18 mouse cellular contexts compared by ENCODE assay signal in genomic region chr2:174011399-174011798, GRCm38 (mm10).
A peak's percentile ranks its signal among the peaks of the same experiment; 100 is the strongest.
DNase-seq lines count a peak whose midpoint lies in the region; ATAC-seq and TF ChIP-seq lines count a peak whose summit lies in the region.
"Had no signal": no experiment of that assay in that cellular context is flagged by ENCODE, and none has a peak within 500 bp of the region (broad histone marks: within the 10 kb centered on the region; RNA-seq: fewer than 3 reads in every experiment).

No protein-coding gene starts in this region.

- H3K36me3 ChIP-seq in heart, embryonic 14.5 days (ENCODE audit: control insufficient read depth, insufficient read depth, low read length): no peaks in the 10 kb centered on the region
- H3K36me3 ChIP-seq in heart, adult 2 months (ENCODE audit: control insufficient read depth, insufficient read depth, low read length): no peaks in the 10 kb centered on the region
- H3K36me3 ChIP-seq in lung, embryonic 16.5 days (ENCODE audit: control insufficient read depth, insufficient read depth, low read length): no peaks in the 10 kb centered on the region
- no peaks in the 10 kb centered on the region for H3K36me3 ChIP-seq in embryonic facial prominence, embryonic 15.5 days
- H3K36me3 ChIP-seq in stomach, embryonic 15.5 days: no peaks in the 10 kb centered on the region
- no peaks in the 10 kb centered on the region for H3K36me3 ChIP-seq in thymus, adult 2 months (ENCODE audit: control insufficient read depth, insufficient read depth, low read length)
- H3K36me3 ChIP-seq: liver, embryonic 13.5 days had no signal

- H3K27ac ChIP-seq in heart, embryonic 14.5 days (replicated peaks in 1 of 2; ENCODE audit: control insufficient read depth in 1 of 2, insufficient read depth in 1 of 2, low read depth in 2 of 2, low read length in 2 of 2): no peak overlapping the region
- H3K27ac ChIP-seq in heart, adult 2 months: no peak overlapping the region
- no peak overlapping the region for H3K27ac ChIP-seq in lung, embryonic 16.5 days (ENCODE audit: low read length)
- H3K27ac ChIP-seq in embryonic facial prominence, embryonic 15.5 days (replicated peaks): peak overlapping the region; percentile 60
- peak overlapping the region; percentile 64 for H3K27ac ChIP-seq in stomach, embryonic 15.5 days
- no peak overlapping the region for H3K27ac ChIP-seq in thymus, adult 2 months (ENCODE audit: control insufficient read depth, insufficient read depth, low read length)
- H3K27ac ChIP-seq: liver, embryonic 13.5 days had no signal

- peak overlapping the region; percentile 36 for H3K4me2 ChIP-seq in heart, embryonic 14.5 days (ENCODE audit: low read length)
- no peak overlapping the region for H3K4me2 ChIP-seq in lung, embryonic 16.5 days (ENCODE audit: low read depth, low read length)
- no peak overlapping the region for H3K4me2 ChIP-seq in embryonic facial prominence, embryonic 15.5 days (replicated peaks)
- peak overlapping the region; percentile 10; the same call in 1 of the 2 replicates for H3K4me2 ChIP-seq in stomach, embryonic 15.5 days
- H3K4me2 ChIP-seq: liver, embryonic 13.5 days had no signal

- no peaks in the 10 kb centered on the region for H3K9me3 ChIP-seq in heart, embryonic 14.5 days (ENCODE audit: control insufficient read depth, low read length)
- no peaks in the 10 kb centered on the region for H3K9me3 ChIP-seq in lung, embryonic 16.5 days (ENCODE audit: control insufficient read depth, low read length)
- H3K9me3 ChIP-seq in embryonic facial prominence, embryonic 15.5 days (replicated peaks): no peaks in the 10 kb centered on the region
- H3K9me3 ChIP-seq in stomach, embryonic 15.5 days: no peaks in the 10 kb centered on the region
- H3K9me3 ChIP-seq: liver, embryonic 13.5 days; megakaryocyte, embryonic 14.5 days had no signal

- H3K4me3 ChIP-seq in heart, embryonic 14.5 days (ENCODE audit: control insufficient read depth in 1 of 2, insufficient read depth in 1 of 2, low read depth in 1 of 2, low read length in 2 of 2): no peak overlapping the region
- H3K4me3 ChIP-seq in heart, adult 2 months: no peak overlapping the region
- H3K4me3 ChIP-seq in lung, embryonic 16.5 days (ENCODE audit: low read length): no peak overlapping the region
- no peak overlapping the region for H3K4me3 ChIP-seq in embryonic facial prominence, embryonic 15.5 days (replicated peaks)
- no peak overlapping the region for H3K4me3 ChIP-seq in stomach, embryonic 15.5 days (replicated peaks)
- no peak overlapping the region for H3K4me3 ChIP-seq in thymus, adult 2 months (ENCODE audit: control insufficient read depth, insufficient read depth, low read length)
- H3K4me3 ChIP-seq: liver, embryonic 13.5 days; megakaryocyte, embryonic 14.5 days had no signal

- TF ChIP-seq EP300 in heart, adult 2 months (IDR thresholded peaks at IDR 0.05; ENCODE audit: insufficient read depth, low read depth, low read length): no peak

- WGBS in heart, embryonic 14.5 days: 13% methylated on average over 8 of the region's 8 CpGs
- 29% methylated on average over 8 of the region's 8 CpGs for WGBS in heart, adult 2 months
- 24% methylated on average over 8 of the region's 8 CpGs for WGBS in lung, embryonic 16.5 days
- 22% methylated on average over 8 of the region's 8 CpGs for WGBS in embryonic facial prominence, embryonic 15.5 days
- WGBS in stomach, embryonic 15.5 days: 34% methylated on average over 8 of the region's 8 CpGs
- 67% methylated on average over 8 of the region's 8 CpGs for WGBS in thymus, adult 2 months

- DNase-seq in heart, adult 2 months: no peak
- DNase-seq in lung, postnatal 14 days: no peak
- DNase-seq in thymus, adult 2 months: no peak
- no peak for DNase-seq in embryo, embryonic 11 days
- DNase-seq: adrenal gland, adult 8-10 months; cerebellum, adult 18-20 months; forebrain, postnatal 0 days; gastrocnemius, postnatal 10 days; heart, postnatal 4 days; kidney, adult 11 months; kidney, postnatal 14 days; liver, embryonic 13.5 days; right cerebral cortex, postnatal 4 days had no signal

- ATAC-seq in heart, embryonic 14.5 days (ENCODE audit: insufficient number of reproducible peaks, insufficient read depth, low FRiP score, low read depth): peak; percentile 50; the same call in 1 of the 2 replicates
- peak; percentile 80 for ATAC-seq in lung, embryonic 16.5 days (ENCODE audit: low read depth)
- peak; percentile 21; the same call in 1 of the 2 replicates for ATAC-seq in embryonic facial prominence, embryonic 15.5 days (ENCODE audit: insufficient number of reproducible peaks, low FRiP score, low TSS enrichment, low read depth)
- 0 out of 2 replicates have a peak, but pooled peaks have one; percentile 9 for ATAC-seq in stomach, embryonic 15.5 days (ENCODE audit: insufficient read depth, low FRiP score, low read depth)
- ATAC-seq: forebrain, postnatal 0 days had no signal

- no peak for TF ChIP-seq POLR2A in heart, adult 2 months (IDR thresholded peaks at IDR 0.05; ENCODE audit: insufficient read depth, low read depth, low read length)
- no peak for TF ChIP-seq POLR2A in thymus, adult 2 months (IDR thresholded peaks at IDR 0.05; ENCODE audit: control insufficient read depth, extremely low read depth, insufficient read depth, low read length, poor library complexity)

- intact Hi-C loops in heart, adult 2 months (cut with DNase I): no loop called here

- no peak for TF ChIP-seq CTCF in heart, adult 2 months (IDR thresholded peaks at IDR 0.05)
- no peak for TF ChIP-seq CTCF in thymus, adult 2 months (IDR thresholded peaks at IDR 0.05; ENCODE audit: borderline replicate concordance, control insufficient read depth, extremely low read depth, insufficient read depth, low read length, poor library complexity)

- peaks cover 10 to 11% of the 10 kb centered on the region in 2 experiments; a peak in 3 of 4 replicates for H3K4me1 ChIP-seq in heart, embryonic 14.5 days (ENCODE audit: control insufficient read depth in 2 of 2, insufficient read depth in 2 of 2, low read length in 2 of 2)
- no peaks in the 10 kb centered on the region for H3K4me1 ChIP-seq in heart, adult 2 months (ENCODE audit: control insufficient read depth, insufficient read depth, low read length)
- no peaks in the 10 kb centered on the region for H3K4me1 ChIP-seq in lung, embryonic 16.5 days (replicated peaks; ENCODE audit: control insufficient read depth, insufficient read depth, low read length)
- peaks cover 39% of the 10 kb centered on the region for H3K4me1 ChIP-seq in embryonic facial prominence, embryonic 15.5 days
- peaks cover 16% of the 10 kb centered on the region for H3K4me1 ChIP-seq in stomach, embryonic 15.5 days
- no peaks in the 10 kb centered on the region for H3K4me1 ChIP-seq in thymus, adult 2 months (replicated peaks; ENCODE audit: control insufficient read depth, insufficient read depth, low read length)
- H3K4me1 ChIP-seq: liver, embryonic 13.5 days; megakaryocyte, embryonic 14.5 days had no signal

- H3K27me3 ChIP-seq in heart, embryonic 14.5 days (ENCODE audit: control insufficient read depth, insufficient read depth, low read length): no peaks in the 10 kb centered on the region
- no peaks in the 10 kb centered on the region for H3K27me3 ChIP-seq in heart, adult 2 months (ENCODE audit: control insufficient read depth, insufficient read depth, low read length)
- H3K27me3 ChIP-seq in lung, embryonic 16.5 days (ENCODE audit: control insufficient read depth, insufficient read depth, low read depth, low read length): no peaks in the 10 kb centered on the region
- no peaks in the 10 kb centered on the region for H3K27me3 ChIP-seq in embryonic facial prominence, embryonic 15.5 days
- H3K27me3 ChIP-seq in stomach, embryonic 15.5 days (replicated peaks): no peaks in the 10 kb centered on the region
- no peaks in the 10 kb centered on the region; the same call in 1 of the 2 replicates for H3K27me3 ChIP-seq in thymus, adult 2 months (ENCODE audit: control insufficient read depth, insufficient read depth, low read length)
- H3K27me3 ChIP-seq: liver, embryonic 13.5 days; megakaryocyte, embryonic 14.5 days had no signal

- no peak overlapping the region for H3K9ac ChIP-seq in heart, embryonic 14.5 days (ENCODE audit: low read length)
- H3K9ac ChIP-seq in heart, adult 2 months (ENCODE audit: low read depth, low read length): no peak overlapping the region
- no peak overlapping the region for H3K9ac ChIP-seq in lung, embryonic 16.5 days (ENCODE audit: low read length)
- no peak overlapping the region for H3K9ac ChIP-seq in embryonic facial prominence, embryonic 15.5 days
- no peak overlapping the region for H3K9ac ChIP-seq in stomach, embryonic 15.5 days
- H3K9ac ChIP-seq: forebrain, postnatal 0 days; liver, embryonic 13.5 days had no signal

- no peaks in the 10 kb centered on the region for H3K79me2 ChIP-seq in heart, adult 2 months (replicated peaks; ENCODE audit: control insufficient read depth, insufficient read depth, low read length)

Comparison
In these comparisons a context has a peak if more than half of its experiments do, and no peak if none do; other contexts are left out.
1. ATAC-seq: peak in every context shown above with its lines; median percentile 80 in lung, embryonic 16.5 days; 50 in heart, embryonic 14.5 days; 21 in embryonic facial prominence, embryonic 15.5 days; 9 in stomach, embryonic 15.5 days.
2. H3K27ac ChIP-seq: peak in embryonic facial prominence, embryonic 15.5 days (single experiment) and stomach, embryonic 15.5 days (single experiment); none in heart, embryonic 14.5 days (0 of 2), heart, adult 2 months (single experiment), lung, embryonic 16.5 days (single experiment) and thymus, adult 2 months (single experiment).
3. H3K4me2 ChIP-seq: peak in heart, embryonic 14.5 days (single experiment) and stomach, embryonic 15.5 days (single experiment); none in lung, embryonic 16.5 days (single experiment) and embryonic facial prominence, embryonic 15.5 days (single experiment).